Mouse (Mus musculus): ENCODE data around the gene Alpl. TPM values are rescaled to one million over a fixed set of nuclear protein-coding genes. Genes with fewer than 3 reads are reported as not detected.

Gene Alpl
- polyA plus RNA-seq, 1 experiment = 8.2 TPM

GRCm38 (mm10) chr4:137719378-137720077 is 76.7 kb downstream of the Alpl start:
- Histone ChIP-seq H3K4me1 (ENCODE audit: control insufficient read depth, insufficient read depth, low read length) (peaks cover 8% of the 10 kb centered on the region), H3K27me3 (ENCODE audit: control insufficient read depth, insufficient read depth, low read length) (no peaks in the 10 kb centered on the region), H3K27ac (ENCODE audit: control insufficient read depth, insufficient read depth, low read depth, low read length) (no peak overlapping the region), H3K4me3 (ENCODE audit: control insufficient read depth, low read depth, low read length) (no peak overlapping the region), H3K36me3 (ENCODE audit: control insufficient read depth, insufficient read depth, low read length) (no peaks in the 10 kb centered on the region)
- TF ChIP-seq CTCF (IDR thresholded peaks at IDR 0.05; ENCODE audit: control insufficient read depth, insufficient read depth, insufficient replicate concordance, low read depth, low read length) = no peak
- no peak for TF ChIP-seq POLR2A (IDR thresholded peaks at IDR 0.05; ENCODE audit: control insufficient read depth, low read depth, low read length)

- no peak overlapping the region for H3K4me3 ChIP-seq (ENCODE audit: control insufficient read depth, low read depth, low read length)
- TF ChIP-seq POLR2A (IDR thresholded peaks at IDR 0.05; ENCODE audit: control insufficient read depth, low read depth, low read length) (no peak), CTCF (IDR thresholded peaks at IDR 0.05; ENCODE audit: control insufficient read depth, insufficient read depth, insufficient replicate concordance, low read depth, low read length) (no peak)
- no peaks in the 10 kb centered on the region for H3K36me3 ChIP-seq (ENCODE audit: control insufficient read depth, insufficient read depth, low read length)
- H3K4me1 ChIP-seq (ENCODE audit: control insufficient read depth, insufficient read depth, low read length) = no peaks in the 10 kb centered on the region
- H3K27ac ChIP-seq (ENCODE audit: control insufficient read depth, insufficient read depth, low read depth, low read length) = no peak overlapping the region
- H3K27me3 ChIP-seq (ENCODE audit: control insufficient read depth, insufficient read depth, low read length) = no peaks in the 10 kb centered on the region
Measured at GRCm38 (mm10) chr4:137717671-137718070, 78.5 kb downstream of the Alpl start.

- Histone ChIP-seq H3K27ac (ENCODE audit: control insufficient read depth, insufficient read depth, low read depth, low read length) (no peak overlapping the region), H3K4me3 (ENCODE audit: control insufficient read depth, low read depth, low read length) (no peak overlapping the region), H3K4me1 (ENCODE audit: control insufficient read depth, insufficient read depth, low read length) (peaks cover under 1% of the 10 kb centered on the region; the same call in 1 of the 2 replicates), H3K27me3 (ENCODE audit: control insufficient read depth, insufficient read depth, low read length) (no peaks in the 10 kb centered on the region), H3K36me3 (ENCODE audit: control insufficient read depth, insufficient read depth, low read length) (no peaks in the 10 kb centered on the region)
- TF ChIP-seq POLR2A (IDR thresholded peaks at IDR 0.05; ENCODE audit: control insufficient read depth, low read depth, low read length) (no peak), CTCF (IDR thresholded peaks at IDR 0.05; ENCODE audit: control insufficient read depth, insufficient read depth, insufficient replicate concordance, low read depth, low read length) (no peak)
Measured at GRCm38 (mm10) chr4:137717005-137717404, 79.2 kb downstream of the Alpl start.

- Histone ChIP-seq H3K27me3 (ENCODE audit: control insufficient read depth, insufficient read depth, low read length) (no peaks in the 10 kb centered on the region), H3K4me1 (ENCODE audit: control insufficient read depth, insufficient read depth, low read length) (peaks cover 6% of the 10 kb centered on the region), H3K4me3 (ENCODE audit: control insufficient read depth, low read depth, low read length) (no peak overlapping the region), H3K36me3 (ENCODE audit: control insufficient read depth, insufficient read depth, low read length) (no peaks in the 10 kb centered on the region), H3K27ac (ENCODE audit: control insufficient read depth, insufficient read depth, low read depth, low read length) (no peak overlapping the region)
- TF ChIP-seq CTCF (IDR thresholded peaks at IDR 0.05; ENCODE audit: control insufficient read depth, insufficient read depth, insufficient replicate concordance, low read depth, low read length) (0 out of 2 replicates have a peak, but pooled peaks have one; percentile 9), POLR2A (IDR thresholded peaks at IDR 0.05; ENCODE audit: control insufficient read depth, low read depth, low read length) (no peak)
Measured at GRCm38 (mm10) chr4:137714020-137714624, 82.1 kb downstream of the Alpl start.

GRCm38 (mm10) chr4:137712963-137713362 is 83.2 kb downstream of the Alpl start:
- Histone ChIP-seq H3K4me3 (ENCODE audit: control insufficient read depth, low read depth, low read length) (no peak overlapping the region), H3K4me1 (ENCODE audit: control insufficient read depth, insufficient read depth, low read length) (peaks cover 6% of the 10 kb centered on the region), H3K27ac (ENCODE audit: control insufficient read depth, insufficient read depth, low read depth, low read length) (no peak overlapping the region), H3K27me3 (ENCODE audit: control insufficient read depth, insufficient read depth, low read length) (no peaks in the 10 kb centered on the region), H3K36me3 (ENCODE audit: control insufficient read depth, insufficient read depth, low read length) (no peaks in the 10 kb centered on the region)
- TF ChIP-seq POLR2A (IDR thresholded peaks at IDR 0.05; ENCODE audit: control insufficient read depth, low read depth, low read length) (no peak), CTCF (IDR thresholded peaks at IDR 0.05; ENCODE audit: control insufficient read depth, insufficient read depth, insufficient replicate concordance, low read depth, low read length) (no peak)

- no peak overlapping the region for H3K27ac ChIP-seq (ENCODE audit: control insufficient read depth, insufficient read depth, low read depth, low read length)
- peaks cover 16% of the 10 kb centered on the region for H3K4me1 ChIP-seq (ENCODE audit: control insufficient read depth, insufficient read depth, low read length)
- no peaks in the 10 kb centered on the region for H3K36me3 ChIP-seq (ENCODE audit: control insufficient read depth, insufficient read depth, low read length)
- no peak; the same call in 1 of the 2 replicates for TF ChIP-seq POLR2A (IDR thresholded peaks at IDR 0.05; ENCODE audit: control insufficient read depth, low read depth, low read length)
- TF ChIP-seq CTCF (IDR thresholded peaks at IDR 0.05; ENCODE audit: control insufficient read depth, insufficient read depth, insufficient replicate concordance, low read depth, low read length) = no peak
- no peaks in the 10 kb centered on the region for H3K27me3 ChIP-seq (ENCODE audit: control insufficient read depth, insufficient read depth, low read length)
- H3K4me3 ChIP-seq (ENCODE audit: control insufficient read depth, low read depth, low read length) = peak overlapping the region; percentile 54
Measured at GRCm38 (mm10) chr4:137707216-137707990, 88.8 kb downstream of the Alpl start.

GRCm38 (mm10) chr4:137706510-137706909 is 89.7 kb downstream of the Alpl start:
- no peaks in the 10 kb centered on the region for H3K36me3 ChIP-seq (ENCODE audit: control insufficient read depth, insufficient read depth, low read length)
- H3K27me3 ChIP-seq (ENCODE audit: control insufficient read depth, insufficient read depth, low read length) = no peaks in the 10 kb centered on the region
- H3K4me1 ChIP-seq (ENCODE audit: control insufficient read depth, insufficient read depth, low read length) = peaks cover 11% of the 10 kb centered on the region
- H3K27ac ChIP-seq (ENCODE audit: control insufficient read depth, insufficient read depth, low read depth, low read length) = no peak overlapping the region
- H3K4me3 ChIP-seq (ENCODE audit: control insufficient read depth, low read depth, low read length) = no peak overlapping the region
- TF ChIP-seq POLR2A (IDR thresholded peaks at IDR 0.05; ENCODE audit: control insufficient read depth, low read depth, low read length) (no peak), CTCF (IDR thresholded peaks at IDR 0.05; ENCODE audit: control insufficient read depth, insufficient read depth, insufficient replicate concordance, low read depth, low read length) (no peak)

All from testis, adult 2 months (tissue).